Mouse (Mus musculus): Measurements from ENCODE around the gene Lhx4.

The Lhx4 gene

DNA sequence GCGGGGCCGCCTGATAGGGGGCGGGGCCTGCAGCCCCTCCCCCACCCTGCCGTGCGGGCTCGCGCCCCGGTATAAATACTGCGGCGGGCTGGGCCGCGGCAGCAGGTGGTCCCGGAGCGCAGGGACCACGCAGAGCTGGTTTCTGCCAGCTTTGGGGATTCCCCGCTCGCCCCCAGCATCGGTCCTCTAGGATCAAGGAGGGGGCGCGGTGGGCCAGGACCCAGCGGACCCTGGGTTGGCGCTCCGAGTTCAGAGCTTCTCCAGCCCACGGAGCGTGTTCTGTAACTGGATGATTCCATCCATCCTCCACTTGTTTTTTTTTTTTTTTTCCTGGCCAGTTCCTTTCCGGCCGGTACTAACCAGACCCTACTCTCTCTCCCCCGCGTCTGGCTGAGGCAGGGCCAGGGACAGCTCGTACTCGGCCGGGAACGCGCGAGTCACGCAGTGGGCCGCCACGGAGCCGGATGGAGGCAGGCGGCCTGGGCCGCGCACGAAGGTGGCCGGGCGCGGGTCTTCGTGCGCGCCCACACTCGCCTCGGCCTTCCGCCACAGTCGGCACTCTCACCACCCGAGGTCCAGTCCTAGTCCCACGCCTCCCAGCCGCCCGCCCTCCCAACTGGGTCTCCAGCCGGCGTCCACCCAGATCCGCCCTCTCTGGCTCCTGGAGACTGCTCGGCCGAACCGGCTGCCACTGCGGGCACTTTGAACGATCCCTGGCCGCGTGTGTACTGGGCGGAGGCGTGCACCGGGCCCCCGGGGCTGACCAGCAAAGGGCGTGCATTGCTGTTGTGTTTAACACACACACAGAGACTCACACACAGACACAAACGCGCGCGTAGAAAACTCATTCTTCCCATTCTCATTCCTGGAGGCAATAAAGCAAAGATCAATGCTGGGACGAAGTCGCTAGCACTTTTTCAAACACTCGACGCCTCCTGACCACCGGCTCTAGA is 8.8 kb downstream of the Lhx4 start:
- in situ Hi-C loops (cut with MboI, MseI) = no loop called here

- in situ Hi-C loops (cut with MboI, MseI) = no loop called here
These were observed 9.5 kb downstream of the Lhx4 start for GRCm38 (mm10) chr1:155741988-155742387.

GRCm38 (mm10) chr1:155741378-155741945 is 10.0 kb downstream of the Lhx4 start:
- in situ Hi-C loops (cut with MboI, MseI) = no loop called here

DNA sequence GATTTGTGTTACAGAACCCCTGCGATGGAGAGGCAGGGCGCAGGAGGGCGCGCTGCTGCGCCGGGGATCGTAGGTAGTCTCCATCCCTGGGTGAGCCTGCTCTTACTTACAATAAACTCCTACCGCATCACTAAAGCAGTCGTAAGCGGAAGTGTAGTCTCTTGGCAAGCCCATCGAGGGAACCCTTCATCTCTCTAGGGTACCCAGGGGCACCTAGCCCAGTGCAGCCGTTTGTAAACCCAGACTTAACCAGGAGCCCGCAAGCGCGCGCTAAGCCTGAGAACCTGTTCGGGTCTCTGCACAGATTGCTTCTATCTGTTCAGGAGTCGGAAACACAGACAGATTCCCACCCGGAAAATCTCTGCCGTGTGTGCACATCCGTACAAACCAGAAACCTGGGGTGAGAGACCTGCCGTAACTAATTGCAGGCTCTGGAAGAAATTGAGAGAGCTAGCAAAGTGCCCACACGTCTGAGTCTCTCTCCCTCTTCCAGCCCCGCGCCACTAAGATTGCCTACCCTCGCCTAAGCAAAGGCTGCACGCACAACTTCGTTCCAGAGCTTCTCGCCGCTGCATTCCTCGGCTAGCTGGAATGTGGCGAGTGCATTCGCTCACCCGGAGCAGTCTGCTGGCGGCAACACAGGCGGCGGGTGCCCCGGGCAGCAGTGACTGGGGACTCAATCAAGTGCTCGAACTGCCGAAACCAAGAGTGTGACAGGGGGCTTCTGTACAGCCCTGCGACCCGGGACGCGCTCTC is 10.7 kb downstream of the Lhx4 start:
- in situ Hi-C loops (cut with MboI, MseI) = no loop called here

GRCm38 (mm10) chr1:155737809-155738383 is 13.6 kb downstream of the Lhx4 start:
- in situ Hi-C loops (cut with MboI, MseI) = no loop called here

DNA sequence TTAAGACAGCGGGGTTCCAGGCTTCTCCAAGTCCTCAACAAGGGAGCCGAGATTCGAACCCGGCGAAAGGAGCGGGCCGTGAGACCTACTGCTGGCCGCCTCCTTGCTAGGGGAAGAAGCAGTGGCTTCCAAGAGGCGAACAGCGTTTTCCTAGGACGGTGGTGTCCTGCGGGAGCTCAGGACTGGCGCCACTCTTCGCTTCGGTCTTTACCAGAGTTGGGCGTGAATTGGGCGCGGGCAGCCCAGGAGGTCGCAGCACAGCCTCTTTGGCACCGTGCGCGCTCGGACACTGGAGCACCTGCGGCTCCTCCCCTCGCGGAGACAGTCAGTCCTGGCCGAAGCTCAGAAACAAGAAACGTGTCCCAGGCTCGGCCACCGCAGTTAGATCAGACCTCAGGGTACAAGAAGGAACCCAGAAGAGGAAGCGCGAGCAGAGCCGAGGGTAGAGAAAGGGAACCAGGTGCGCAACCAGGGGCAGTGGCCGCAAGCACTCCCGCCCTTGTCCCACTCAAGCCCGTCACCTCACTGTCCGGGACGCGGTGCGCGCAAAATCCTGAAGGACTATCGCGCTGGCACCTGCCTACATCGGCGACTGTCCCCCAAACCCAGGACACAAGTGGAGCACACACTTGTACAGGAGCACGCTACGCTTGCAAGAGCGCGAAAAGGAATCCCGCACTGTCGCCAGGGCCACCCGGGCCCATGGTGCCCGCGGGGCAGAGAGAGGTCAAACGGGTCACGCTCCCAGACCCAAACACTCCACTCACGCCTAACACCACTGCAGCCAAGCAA is 14.3 kb downstream of the Lhx4 start:
- in situ Hi-C loops (cut with MboI, MseI) = no loop called here

DNA sequence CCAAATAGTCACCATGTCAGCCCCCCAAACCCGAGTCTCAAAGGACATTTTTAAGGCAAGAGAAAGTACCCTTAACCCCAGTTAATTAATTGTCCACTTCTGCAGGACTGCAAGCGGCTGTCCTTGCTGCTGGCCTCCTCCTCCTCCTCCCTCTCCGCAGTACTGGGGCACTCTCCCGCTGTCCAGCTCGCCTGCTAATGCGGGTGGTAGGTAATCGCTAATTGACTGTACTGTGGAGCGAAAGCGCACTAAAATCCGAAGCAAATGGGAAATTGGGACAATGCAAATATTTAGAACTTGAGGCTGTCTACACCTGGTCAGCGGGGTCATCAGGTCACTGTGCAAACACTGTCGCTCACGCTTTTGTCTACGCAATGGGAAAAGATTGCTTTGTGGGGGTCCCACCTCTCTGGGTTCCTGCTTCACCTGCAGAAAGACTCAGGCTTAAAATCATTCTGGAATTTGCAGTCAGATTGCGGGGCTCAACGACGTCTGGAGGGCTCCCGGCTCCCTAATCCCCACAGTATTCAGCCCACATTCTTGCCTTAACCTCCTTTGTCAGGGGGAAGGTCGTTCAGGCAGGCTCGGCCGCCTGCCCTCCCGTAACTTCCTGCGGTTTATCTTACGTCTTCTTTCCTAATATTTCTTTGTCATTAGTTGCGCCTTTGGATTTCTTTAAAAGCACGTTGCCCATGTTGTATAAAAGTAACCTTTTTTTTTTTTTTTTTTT is 15.2 kb downstream of the Lhx4 start:
- in situ Hi-C loops (cut with MboI, MseI) = no loop called here

- in situ Hi-C loops (cut with MboI, MseI) = no loop called here
These were observed 20.3 kb downstream of the Lhx4 start for GRCm38 (mm10) chr1:155731156-155731555.

GRCm38 (mm10) chr1:155729113-155729795 is 22.2 kb downstream of the Lhx4 start:
- in situ Hi-C loops (cut with MboI, MseI) = no loop called here

- in situ Hi-C loops (cut with MboI, MseI) = no loop called here
These were observed 23.7 kb downstream of the Lhx4 start for GRCm38 (mm10) chr1:155727830-155728229.

GRCm38 (mm10) chr1:155725876-155726275 is 25.6 kb downstream of the Lhx4 start:
- in situ Hi-C loops (cut with MboI, MseI) = no loop called here

- in situ Hi-C loops (cut with MboI, MseI) = loop anchor here (5.0 kb wide), 1 partner anchor 448 kb away; no protein-coding TSS in a partner anchor
These were observed 27.2 kb downstream of the Lhx4 start for GRCm38 (mm10) chr1:155724301-155724700.

DNA sequence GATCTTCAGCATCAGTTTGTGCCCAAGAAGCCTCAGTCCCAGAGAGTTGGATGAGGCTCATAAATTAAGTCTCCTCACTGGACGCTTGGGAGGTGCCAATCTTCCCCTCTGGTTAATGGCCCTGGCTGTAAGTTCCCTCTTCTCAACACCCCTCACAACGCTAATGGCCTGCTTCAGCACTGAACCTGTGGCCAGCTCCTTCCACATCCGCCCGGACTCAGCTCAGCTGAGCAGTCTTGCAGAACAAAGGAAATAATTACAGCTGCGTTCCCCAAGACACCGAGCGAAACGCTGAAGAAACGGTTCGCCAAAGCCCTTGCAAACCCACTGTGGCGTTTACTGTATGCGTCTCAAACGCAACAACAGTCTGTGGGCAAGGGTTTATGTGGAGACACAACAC is 29.3 kb downstream of the Lhx4 start:
- in situ Hi-C loops (cut with MboI, MseI) = loop anchor here (5.0 kb wide), 1 partner anchor 450 kb away; no protein-coding TSS in a partner anchor

DNA sequence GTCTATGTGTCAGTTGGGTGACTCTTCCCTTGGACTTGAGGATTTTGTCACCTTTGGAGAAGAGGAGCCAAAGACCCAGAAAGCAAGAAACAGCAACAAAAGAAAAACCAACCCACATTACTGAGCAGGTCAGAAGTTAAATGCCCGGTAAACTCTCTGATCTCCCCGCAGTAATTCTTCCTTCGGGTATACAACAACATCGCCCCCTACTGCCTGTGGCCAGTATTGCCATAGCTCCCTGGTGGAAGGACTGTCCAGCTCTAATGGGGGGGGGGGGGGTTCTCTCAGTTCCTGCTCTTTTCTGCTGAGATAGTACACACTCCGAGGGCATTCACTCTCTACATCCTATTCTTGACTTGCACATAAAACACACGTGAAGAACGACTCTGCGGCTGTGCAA is 30.0 kb downstream of the Lhx4 start:
- in situ Hi-C loops (cut with MboI, MseI) = loop anchor here (5.0 kb wide), 1 partner anchor 451 kb away; no protein-coding TSS in a partner anchor

DNA sequence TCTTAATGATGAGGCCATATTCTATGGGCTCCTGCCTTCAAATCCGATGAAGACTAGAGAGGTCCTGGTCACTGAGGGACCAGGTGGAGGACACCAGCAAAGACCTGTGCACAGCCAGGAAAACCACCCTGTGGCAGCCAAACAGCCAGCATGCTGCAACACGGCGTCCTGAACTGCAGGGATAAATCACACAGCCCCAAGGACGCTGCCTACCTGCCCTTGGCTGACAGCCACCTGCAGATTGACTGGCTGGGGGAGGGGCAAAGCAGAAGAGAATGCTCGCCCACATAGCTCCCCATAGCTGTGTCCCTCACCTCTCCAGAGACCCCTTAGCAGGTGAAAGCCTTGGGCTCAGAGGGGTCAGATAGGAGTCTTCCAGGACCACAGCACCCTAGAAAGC is 31.5 kb downstream of the Lhx4 start:
- in situ Hi-C loops (cut with MboI, MseI) = loop anchor here (5.0 kb wide), 1 partner anchor 452 kb away; no protein-coding TSS in a partner anchor

DNA sequence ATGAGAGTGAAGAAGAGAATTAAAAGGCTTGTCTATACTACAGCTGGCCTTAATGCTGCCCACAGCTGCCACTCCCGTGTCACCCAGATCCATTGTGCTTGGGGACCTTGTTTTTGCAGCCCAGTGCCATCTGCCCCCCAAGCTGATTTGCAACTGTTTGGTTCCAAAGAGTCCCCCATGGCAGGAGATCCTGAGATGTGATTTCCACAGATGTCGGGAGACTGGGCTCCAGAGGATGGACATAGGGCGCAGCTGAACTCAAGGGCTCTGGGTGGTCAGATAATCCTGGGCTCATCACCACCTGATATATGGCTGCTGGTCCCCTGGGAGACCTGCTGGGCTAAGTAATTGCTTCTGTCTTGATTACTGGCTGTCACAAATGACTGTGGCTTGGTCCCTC is 32.6 kb downstream of the Lhx4 start:
- in situ Hi-C loops (cut with MboI, MseI) = no loop called here

DNA sequence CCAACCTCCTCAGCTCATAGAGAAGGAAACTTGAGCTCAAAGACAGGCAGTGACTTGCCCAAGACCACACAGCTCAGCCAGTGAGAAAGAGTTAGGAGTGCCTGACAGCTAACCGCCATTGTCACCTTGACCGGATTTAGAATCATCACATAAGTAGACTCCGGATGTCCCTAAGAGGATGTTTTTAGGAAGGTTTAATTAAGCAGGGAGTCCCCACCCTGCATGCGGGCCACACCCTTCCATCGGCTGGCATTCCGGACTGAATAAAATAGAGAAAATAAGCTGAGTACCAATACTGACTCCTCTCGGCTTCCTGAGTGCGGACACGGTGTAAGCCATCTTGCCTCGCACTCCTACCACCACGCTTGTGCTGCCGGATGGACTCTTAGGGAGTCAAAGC is 34.2 kb downstream of the Lhx4 start:
- in situ Hi-C loops (cut with MboI, MseI) = no loop called here

DNA sequence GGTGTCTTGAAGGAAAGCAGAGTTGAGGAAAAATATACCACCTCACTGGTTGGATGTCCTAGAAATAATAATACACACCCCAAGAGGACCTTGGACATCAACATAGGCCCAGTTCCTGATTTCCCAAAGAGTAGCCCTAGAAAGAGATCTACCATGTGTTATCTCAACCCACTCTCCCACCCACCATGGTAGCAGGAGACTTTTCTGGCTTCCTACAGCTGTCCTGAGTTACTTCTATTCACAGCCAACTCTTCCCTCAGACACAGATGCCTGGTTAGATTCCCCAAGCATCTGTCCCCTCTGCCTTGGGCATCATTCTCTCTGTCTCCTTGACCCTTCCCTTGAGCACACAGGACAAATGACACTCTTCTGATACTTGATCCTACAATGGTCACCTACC is 36.1 kb downstream of the Lhx4 start:
- in situ Hi-C loops (cut with MboI, MseI) = no loop called here

DNA sequence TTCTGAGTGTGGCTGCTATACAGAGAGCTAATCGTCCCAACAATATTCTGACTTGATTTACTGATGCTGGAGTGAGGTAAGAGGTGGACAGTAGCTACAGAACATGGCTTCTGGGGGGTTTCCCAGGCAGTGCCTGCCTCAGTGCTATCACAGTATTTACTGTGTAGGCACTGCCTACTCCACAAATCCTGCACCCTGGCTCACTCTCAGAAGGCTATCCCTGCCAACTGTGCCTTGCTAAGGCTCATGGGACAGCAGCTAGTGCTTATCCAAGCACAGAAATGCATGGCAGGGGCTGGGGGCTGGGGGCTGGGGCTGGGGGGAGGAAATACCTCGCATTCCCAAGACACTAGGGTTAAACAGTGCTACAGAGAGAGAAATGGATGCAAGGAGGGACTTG is 38.2 kb downstream of the Lhx4 start:
- in situ Hi-C loops (cut with MboI, MseI) = no loop called here

DNA sequence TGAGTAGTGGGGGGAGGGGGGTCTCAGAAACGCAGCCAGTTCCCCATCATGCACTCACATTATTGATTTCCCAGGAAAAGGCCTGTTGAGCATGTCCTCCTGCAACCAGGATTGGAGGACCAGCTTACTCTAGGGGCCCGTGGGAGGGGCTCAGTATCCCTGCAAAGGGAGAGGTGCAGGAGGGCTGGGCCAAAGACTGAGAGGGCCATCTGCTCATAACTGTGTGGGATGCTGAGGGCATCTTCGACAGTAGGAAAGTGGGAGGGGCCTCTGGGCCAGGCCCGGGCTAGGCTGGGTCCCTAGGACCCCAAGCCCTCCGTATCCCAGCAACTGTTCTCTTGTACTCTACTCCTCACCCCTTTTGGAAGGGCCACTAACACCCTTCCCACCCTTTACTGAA is 47.3 kb downstream of the Lhx4 start:
- in situ Hi-C loops (cut with MboI, MseI) = no loop called here
